Mouse (Mus musculus) kidney, adult 2 months (tissue): ENCODE results near the gene Lasp1. TPM values are rescaled to one million over a fixed set of nuclear protein-coding genes. Genes with fewer than 3 reads are reported as not detected.
A peak's percentile ranks its signal among the peaks of the same experiment; 100 is the strongest.

Experiments used
- DNase-seq: peaks from one replicate; pipeline ENCODE4 v3.0.0; 2021
- H3K27ac ChIP-seq: fragments of 200-500 bp; 2 replicates; pipeline ENCODE4 v1.5.1; 2012; ENCODE audit warnings: low read depth, low read length, control low read depth, inconsistent platforms; ENCODE audit not compliant: insufficient read depth
- H3K27me3 ChIP-seq: fragments of 200-500 bp; replicated peaks from 2 replicates; pipeline ENCODE4 v1.6.1; 2012; ENCODE audit warnings: mild to moderate bottlenecking, moderate library complexity, low read length, inconsistent platforms; ENCODE audit not compliant: control insufficient read depth, insufficient read depth
- H3K36me3 ChIP-seq: fragments of 200-500 bp; 2 replicates; pipeline ENCODE4 v1.6.1; 2012; ENCODE audit warnings: mild to moderate bottlenecking, moderate library complexity, low read length, inconsistent platforms; ENCODE audit not compliant: control insufficient read depth, insufficient read depth
- H3K4me1 ChIP-seq: fragments of 200-500 bp; 2 replicates; pipeline ENCODE4 v1.6.1; 2011; ENCODE audit warnings: low read length; ENCODE audit not compliant: control insufficient read depth, insufficient read depth
- H3K4me3 ChIP-seq: fragments of 200-500 bp; 2 replicates; pipeline ENCODE4 v1.5.1; 2011; ENCODE audit warnings: mild to moderate bottlenecking, low read depth, low read length, control low read depth; ENCODE audit not compliant: insufficient read depth
- CTCF ChIP-seq: fragments of 200-500 bp; conservative IDR thresholded peaks from 2 replicates; pipeline ENCODE4 v1.5.1; 2011; ENCODE audit warnings: low read depth, mild to moderate bottlenecking, control low read depth, low read length, moderate library complexity, mixed read lengths; ENCODE audit not compliant: insufficient read depth, insufficient read length
- POLR2A ChIP-seq: fragments of 200-500 bp; IDR thresholded peaks from one replicate; pipeline ENCODE4 v1.6.1; 2011; ENCODE audit warnings: low read depth, low read length, control low read depth
- WGBS: fragments of 180-500 bp; shearing (Covaris S2); methylation state at CpG from one replicate; pipeline ENCODE4 v1.1.7; 2018; 5-methylcytosine and 5-hydroxymethylcytosine counted together
- polyA plus RNA-seq: library from polyadenylated mRNA; depleted of rRNA; stranded (reverse); fragments of >200 nt; gene quantifications from 2 replicates; pipeline ENCODE4 v1.2.3, GENCODE M21; 2012

Lasp1 gene
- polyA plus RNA-seq, 1 experiment = 106 TPM

DNA sequence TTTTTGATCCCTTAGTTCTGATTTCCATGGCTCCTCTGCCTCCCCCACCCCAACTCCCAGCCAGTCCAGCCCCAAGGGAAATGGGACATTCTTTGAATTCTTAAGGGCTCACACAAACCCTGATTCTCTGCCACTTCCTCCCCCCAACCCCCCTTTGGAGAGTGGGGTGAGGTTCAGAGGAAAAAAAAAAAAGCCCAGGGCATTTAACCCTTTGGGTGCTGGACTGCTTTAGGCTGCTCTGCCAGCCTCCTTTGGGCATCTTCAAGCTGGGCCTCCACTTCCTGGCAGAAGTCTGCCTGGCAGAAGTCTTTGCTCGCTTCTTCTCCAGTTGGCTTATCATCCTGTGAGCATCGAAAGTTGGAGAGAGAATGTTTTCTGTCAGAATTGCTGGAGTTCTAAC lies 9.3 kb downstream of the Lasp1 start:
- TF ChIP-seq CTCF (no peak), POLR2A (no peak)
- no peak overlapping the region for H3K4me3 ChIP-seq

GRCm38 (mm10) chr11:97808621-97809234 lies 9.9 kb downstream of the Lasp1 start:
- H3K4me3 ChIP-seq = no peak overlapping the region
- H3K36me3 ChIP-seq = no peaks in the 10 kb centered on the region; the same call in 1 of the 2 replicates
- DNase-seq = peak; percentile 76
- peaks cover 82% of the 10 kb centered on the region for H3K4me1 ChIP-seq
- WGBS = 17% methylated on average over 5 of the region's 5 CpGs
- H3K27me3 ChIP-seq = no peaks in the 10 kb centered on the region
- TF ChIP-seq CTCF (no peak), POLR2A (no peak)
- H3K27ac ChIP-seq = peak overlapping the region; percentile 62

More for the DNA sequence above, 9.3 kb downstream of the Lasp1 start:
- Histone ChIP-seq H3K4me1 (peaks cover 77% of the 10 kb centered on the region), H3K36me3 (no peaks in the 10 kb centered on the region; the same call in 1 of the 2 replicates), H3K27me3 (no peaks in the 10 kb centered on the region), H3K27ac (peak overlapping the region; percentile 91)
- peak; percentile 87 for DNase-seq
- 43% methylated on average over 2 of the region's 2 CpGs for WGBS

DNA sequence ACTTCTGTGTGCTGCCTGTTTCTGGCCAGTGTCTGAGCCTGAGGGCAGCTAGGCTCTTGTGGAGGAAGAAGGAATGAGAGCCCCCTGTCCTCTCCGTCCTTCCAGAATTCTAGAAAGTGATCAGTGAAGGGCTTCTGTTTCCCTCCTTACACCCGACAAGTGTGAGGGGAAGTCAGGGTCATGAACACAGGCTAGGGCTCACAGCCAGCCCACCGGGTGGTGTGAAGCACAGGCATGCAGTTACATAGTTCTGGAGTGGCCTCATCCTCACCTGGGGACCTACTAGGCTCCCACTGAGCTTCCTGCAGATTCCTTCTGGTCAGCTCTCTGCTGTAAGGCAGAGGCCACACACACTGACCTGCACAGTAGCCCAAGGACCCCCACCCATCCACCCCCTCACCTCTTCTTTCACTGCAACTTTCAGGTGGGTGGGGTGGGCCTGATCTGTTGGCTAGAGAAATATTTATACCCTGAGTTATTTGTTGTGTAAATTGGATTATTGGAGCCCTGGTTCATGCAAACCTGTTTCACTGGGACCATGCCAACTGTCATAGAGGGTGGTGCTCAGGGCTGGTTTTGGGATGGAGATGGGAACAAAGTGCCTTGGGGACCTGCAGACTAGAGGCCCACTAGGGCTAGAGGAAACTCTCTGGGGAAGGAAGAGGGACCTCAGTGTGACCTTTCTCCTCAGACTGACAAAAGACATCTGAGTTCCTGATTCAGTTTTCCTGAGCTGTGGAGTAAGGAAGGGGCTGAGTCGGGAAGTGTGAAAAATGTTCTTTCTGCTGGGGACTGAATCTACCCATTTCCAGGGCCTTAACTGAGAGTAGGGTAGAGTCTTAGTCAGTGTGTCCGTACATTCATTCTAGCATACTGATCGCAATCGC lies 10.7 kb downstream of the Lasp1 start:
- TF ChIP-seq CTCF (no peak), POLR2A (no peak)
- Histone ChIP-seq H3K4me3 (no peak overlapping the region), H3K36me3 (no peaks in the 10 kb centered on the region; the same call in 1 of the 2 replicates), H3K27me3 (no peaks in the 10 kb centered on the region), H3K4me1 (peaks cover 84% of the 10 kb centered on the region), H3K27ac (peak overlapping the region; percentile 62)
- 41% methylated on average over 7 of the region's 7 CpGs for WGBS
- peak; percentile 55 for DNase-seq

GRCm38 (mm10) chr11:97810356-97810755 lies 11.6 kb downstream of the Lasp1 start:
- WGBS = 27% methylated on average over 7 of the region's 7 CpGs
- Histone ChIP-seq H3K36me3 (no peaks in the 10 kb centered on the region; the same call in 1 of the 2 replicates), H3K4me1 (peaks cover 86% of the 10 kb centered on the region), H3K27me3 (no peaks in the 10 kb centered on the region), H3K27ac (peak overlapping the region; percentile 53; the same call in 1 of the 2 replicates), H3K4me3 (no peak overlapping the region)
- peak; percentile 69 for DNase-seq
- no peak for TF ChIP-seq CTCF
- no peak for TF ChIP-seq POLR2A

- 30% methylated on average over 3 of the region's 3 CpGs for WGBS
- DNase-seq = peak; percentile 17
- TF ChIP-seq CTCF (no peak), POLR2A (no peak)
- H3K4me3 ChIP-seq = no peak overlapping the region
- no peaks in the 10 kb centered on the region for H3K27me3 ChIP-seq
- H3K4me1 ChIP-seq = peaks cover 87% of the 10 kb centered on the region
- H3K36me3 ChIP-seq = no peaks in the 10 kb centered on the region; the same call in 1 of the 2 replicates
- H3K27ac ChIP-seq = peak overlapping the region; percentile 57; the same call in 1 of the 2 replicates
Observed at GRCm38 (mm10) chr11:97810970-97811369, 12.2 kb downstream of the Lasp1 start.

GRCm38 (mm10) chr11:97811569-97812362 lies 13.0 kb downstream of the Lasp1 start:
- TF ChIP-seq CTCF (no peak), POLR2A (no peak)
- Histone ChIP-seq H3K27me3 (no peaks in the 10 kb centered on the region), H3K27ac (peak overlapping the region; percentile 85), H3K4me3 (no peak overlapping the region), H3K4me1 (peaks cover 89% of the 10 kb centered on the region), H3K36me3 (no peaks in the 10 kb centered on the region; the same call in 1 of the 2 replicates)
- 24% methylated on average over 13 of the region's 13 CpGs for WGBS
- DNase-seq = peak; percentile 95
